Mouse (Mus musculus) hindlimb bud, embryonic 11.5 days (tissue): ENCODE data around the gene Fbxo6.

ENCODE experiments used
- DNase-seq: peaks from one replicate; pipeline ENCODE4 v3.0.0-alpha.2; 2012; ENCODE audit warnings: low read depth, low spot score; ENCODE audit errors: extremely low spot score

The Fbxo6 gene

DNA sequence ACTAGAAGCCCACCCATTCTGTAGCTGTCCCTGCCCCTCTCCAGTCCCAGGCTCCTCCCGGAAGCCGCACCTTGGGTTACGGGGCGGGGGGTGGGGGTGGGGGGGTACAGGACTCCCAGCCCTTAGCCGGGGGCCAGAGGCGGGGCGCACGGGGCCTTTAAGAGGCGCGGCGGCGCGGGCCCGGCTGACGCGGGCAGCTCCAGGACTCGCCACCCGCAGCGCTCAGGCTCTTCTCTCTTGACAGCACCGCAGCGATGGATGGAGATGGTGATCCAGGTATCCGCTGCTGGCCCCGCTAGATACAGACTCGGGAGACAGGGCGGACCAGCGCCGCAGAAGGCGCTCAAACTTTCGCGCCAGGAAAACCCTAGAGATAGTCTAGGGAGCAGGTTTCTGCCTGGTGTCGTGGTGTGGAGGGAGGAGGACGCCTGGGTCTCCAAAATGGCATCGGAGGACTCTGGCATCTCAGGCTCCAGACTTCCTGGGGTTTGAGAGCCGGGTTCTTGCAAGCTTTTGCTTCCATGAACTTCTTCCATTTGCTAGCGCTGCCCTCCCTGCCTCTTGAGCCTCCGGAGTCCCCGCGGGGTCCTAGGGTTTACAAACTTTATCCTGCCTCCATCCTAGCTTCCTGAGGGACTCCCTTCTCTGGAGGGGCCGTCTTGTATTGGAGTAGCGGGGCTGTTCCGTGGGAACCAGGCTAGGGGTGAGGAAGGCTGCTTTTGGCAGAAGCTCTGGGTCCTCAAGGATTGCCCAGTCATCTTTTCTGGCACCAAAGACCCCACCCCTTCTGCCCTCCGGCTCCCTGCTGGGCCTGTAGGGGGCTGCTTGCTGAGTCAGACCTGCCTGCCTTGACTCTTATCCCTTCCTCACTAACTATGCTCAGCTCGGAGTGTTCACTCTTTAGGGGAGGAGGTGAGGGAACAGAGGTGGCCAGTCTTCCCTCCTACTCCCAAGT is 8.8 kb upstream of the Fbxo6 start, which contains the start of the genes Fbxo44 and Fbxo2:
Gene Fbxo44, minus strand, starts transcription at position 47 of the 955 bp plus-strand sequence.
Gene Fbxo2, plus strand, starts transcription at position 186 of the 955 bp plus-strand sequence.
- DNase-seq: no peak

DNA sequence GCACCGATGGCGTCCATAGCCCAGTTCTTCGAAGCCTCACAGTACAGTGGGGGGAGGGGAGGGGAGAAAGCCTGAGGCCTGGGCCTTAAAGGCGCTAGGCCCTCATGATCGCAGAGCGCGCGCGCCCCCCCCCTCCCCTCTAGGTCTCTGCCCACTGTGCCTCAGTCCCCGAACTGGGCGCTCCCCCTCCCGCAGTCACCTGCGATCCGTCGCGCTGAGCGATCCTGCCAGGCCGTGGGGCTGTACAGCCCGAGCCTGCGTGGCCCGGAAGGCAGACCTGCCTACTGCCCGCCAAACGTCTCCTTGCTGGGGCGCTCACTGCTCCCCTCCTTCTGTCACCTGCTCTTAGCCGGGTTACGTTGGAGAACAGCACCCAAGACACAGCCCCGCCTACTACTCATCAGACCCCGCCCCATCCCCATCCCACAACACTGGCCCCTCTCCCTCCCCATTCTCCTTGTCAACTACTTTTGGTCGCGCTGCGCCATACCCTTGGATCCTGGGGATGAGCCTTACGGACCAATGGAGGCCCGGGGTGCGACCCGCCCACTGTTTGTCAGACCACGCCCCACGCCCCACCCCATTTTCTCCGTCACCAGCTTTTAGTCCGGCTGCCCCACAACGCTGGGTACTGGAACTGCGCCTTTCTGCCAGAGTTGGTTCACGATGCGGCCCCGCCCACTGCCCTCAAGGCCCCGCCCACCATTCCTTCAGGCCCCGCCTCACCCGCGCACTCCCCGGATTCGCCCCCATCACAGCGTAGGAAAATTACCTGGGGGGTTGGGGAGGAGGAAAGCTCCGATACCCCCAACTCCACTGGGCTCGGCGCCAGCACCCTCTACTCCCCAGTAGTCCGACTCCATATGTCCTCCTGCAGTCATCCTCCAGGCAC is 7.8 kb upstream of the Fbxo6 start:
- no peak for DNase-seq

DNA sequence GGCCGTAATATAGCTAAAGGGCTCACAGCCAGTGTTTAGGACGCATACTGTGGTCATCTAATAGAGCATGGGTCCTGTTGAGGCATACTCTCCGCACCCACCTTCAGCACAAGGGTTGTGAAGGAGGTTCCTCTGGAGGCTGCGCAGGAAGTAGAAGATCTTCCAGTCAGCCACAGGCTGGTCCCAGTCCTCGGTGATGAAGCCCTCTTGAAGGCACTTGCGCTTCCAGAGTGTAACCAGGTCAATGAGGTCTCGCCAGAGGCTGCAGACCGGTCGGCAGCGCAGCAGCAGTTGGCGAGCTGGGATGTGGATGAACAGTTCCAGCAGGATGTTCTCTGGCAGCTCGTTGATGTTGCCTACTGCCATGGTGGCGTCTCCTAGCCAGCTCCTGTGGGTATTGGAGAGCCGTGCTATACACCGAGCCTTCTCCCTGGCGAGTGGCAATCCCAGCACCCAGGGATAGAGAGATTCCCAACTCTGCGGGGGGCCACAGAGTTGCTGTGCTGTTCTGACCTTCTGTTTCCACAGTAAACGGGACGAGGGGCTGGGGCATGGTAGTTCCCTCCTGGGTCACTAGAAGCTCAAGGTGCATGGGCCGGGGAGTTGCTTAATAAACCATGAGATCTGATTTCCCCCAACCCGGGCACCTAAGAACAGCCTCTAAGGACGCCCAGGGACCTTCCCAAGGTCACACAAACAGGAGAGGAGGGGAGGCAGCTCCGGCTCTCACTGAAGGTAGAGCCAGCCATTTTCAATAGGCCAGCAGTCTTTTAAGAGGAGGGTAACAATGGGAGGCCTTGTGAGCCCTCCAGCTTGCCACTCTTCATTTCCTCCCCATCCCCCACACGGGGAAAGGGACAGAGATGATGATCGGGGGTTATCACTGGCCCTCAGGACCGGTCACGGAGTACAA is 6.8 kb upstream of the Fbxo6 start:
- DNase-seq: no peak

DNA sequence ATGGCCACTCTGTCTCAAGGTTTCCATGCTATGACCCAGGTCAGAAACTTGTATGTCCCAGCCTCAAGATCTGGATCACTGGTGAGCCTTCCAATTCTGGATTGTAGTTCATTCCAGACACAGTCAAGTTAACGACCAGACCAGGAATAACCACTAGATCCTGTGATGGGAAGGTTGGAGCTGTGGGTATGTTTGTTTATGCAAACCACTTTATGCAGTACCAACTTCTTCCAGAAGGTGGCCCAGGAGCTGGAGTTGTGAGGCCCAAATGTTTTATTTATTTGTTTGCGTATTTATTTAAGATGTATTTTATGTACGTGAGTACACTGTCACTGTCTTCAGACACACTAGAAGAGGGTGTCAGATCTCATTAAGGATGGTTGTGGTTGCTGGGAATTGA is 3.0 kb upstream of the Fbxo6 start:
- DNase-seq: no peak

DNA sequence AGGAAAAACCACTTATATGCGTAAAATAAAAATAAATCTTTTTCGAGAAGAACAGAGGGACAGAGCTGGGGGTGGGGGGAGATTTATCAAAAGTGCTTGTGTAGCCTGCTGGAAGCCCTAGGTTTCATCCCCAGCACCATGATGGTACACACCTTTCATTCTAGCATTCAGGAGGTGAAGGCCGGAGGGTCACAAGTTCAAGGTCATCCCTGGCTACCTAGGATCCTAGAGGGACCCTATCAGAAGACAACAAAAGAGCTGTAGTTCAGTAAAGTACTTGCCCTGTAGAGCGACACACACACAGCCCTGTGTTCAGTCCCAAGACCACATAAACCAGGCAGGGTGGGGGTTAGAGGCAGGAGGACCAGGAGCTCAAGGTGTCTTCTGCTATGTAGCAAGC is 2.1 kb upstream of the Fbxo6 start:
- no peak for DNase-seq

DNA sequence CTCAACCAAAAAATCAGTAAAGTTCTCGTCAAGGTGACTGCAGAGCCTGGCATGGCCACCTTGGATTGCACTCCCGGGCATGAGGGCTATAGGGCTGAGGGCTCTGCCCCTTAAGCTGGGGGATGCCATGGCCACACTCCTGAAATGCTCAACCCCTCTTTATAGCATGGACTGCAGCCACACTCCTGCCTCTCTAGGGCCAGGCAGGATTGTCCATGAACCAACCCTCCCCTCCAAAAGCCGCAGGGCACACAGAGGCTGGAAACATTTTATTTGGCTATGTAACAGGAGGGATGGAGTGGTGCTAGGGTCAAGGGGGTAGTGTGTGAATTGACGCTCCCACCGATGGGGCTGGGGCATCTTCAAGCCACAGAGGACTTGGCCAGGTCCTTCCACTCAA is 607 bp upstream of the Fbxo6 start:
- no peak for DNase-seq

DNA sequence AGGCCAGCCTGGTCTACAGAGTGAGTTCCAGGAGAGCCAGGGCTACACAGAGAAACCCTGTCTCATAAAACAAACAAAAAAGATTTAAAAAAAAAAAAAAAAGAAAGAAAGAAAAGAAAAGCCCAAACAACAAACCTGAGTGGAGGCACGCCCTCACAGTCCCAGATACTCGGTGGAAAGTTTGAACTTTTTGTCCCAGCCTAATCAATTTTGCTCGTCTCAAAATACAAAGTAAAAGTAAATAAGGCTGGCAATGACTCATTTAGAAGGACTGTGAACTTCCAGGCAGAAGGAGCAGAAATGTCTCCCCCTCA is 1.0 kb downstream of the Fbxo6 start:
- no peak for DNase-seq

DNA sequence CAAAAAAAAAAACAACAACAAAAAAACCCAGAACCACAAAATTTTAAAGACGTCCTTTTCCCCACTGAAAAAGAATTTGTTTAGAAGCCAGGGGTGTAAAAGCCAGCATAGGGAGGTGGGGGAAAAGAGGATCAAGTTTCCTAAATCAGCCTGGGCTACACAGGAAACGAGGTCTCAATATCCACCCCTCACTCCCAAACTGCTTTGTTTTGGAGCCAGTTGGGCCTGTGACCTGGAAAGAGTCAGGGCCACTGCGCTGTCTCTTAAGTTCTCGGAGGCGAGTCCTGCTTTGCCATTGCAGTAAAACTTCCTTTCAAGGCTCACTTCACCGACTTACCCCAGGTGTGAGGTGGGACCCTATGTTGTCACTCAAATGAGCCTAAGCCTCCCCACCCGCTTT is 1.7 kb downstream of the Fbxo6 start:
- DNase-seq: no peak

DNA sequence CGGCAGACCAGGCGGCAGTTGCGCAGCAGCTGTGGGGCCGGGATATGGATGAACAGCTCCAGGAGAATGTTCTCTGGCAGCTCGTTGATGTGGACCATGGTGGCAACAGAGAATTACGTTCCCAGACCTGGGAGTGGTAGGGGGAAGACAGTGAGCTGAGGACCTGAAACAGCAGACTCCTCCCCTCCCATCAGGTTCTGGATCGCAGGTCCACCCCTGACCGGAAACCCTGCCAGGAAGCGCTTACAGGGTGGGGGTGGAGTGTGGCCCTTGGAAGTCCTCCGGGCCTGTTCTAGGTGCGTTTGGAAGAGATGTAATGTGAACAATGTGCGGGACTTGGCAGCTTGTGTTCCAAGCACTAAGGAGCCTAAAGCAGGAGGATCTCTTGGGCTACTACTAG is 2.4 kb downstream of the Fbxo6 start:
- no peak for DNase-seq

DNA sequence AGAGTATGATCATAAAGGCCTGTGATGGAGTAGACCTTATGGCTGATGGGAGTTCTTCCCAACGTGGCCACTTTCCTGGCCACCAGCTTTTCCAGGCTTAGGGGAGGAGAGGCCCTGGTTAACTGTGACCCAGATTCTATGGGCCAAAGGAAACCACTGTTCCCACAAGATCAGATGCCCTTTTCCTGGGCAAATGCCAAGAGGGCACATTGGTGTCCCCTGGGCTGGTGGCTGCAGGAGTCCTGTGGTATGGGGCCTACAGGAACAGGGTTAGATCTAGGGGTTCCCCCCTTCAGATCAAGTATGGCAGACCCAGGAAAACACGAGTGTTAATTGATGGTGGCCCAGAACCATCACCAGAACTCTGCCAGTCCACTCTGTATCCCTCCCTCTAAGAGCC is 4.2 kb downstream of the Fbxo6 start:
- no peak for DNase-seq

DNA sequence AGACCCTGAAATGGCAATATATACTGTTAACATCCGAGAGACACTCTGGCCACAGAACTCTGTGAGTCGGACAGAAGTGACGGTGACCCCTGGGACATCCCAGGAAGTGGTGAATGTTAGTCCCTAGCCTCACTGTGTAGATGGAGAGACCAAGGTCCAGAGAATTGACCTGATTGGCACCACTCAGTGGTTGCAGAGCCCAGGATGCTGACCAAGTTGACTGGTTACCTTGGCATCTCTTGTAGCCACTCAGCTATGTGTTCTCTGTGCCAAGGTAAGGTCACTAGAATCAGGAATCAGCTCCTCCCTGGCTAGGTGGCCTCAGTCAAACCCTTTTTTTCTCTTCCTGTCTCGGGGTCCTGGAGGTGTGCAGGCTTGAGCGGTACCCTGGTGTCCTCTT is 8.2 kb downstream of the Fbxo6 start:
- DNase-seq: no peak

DNA sequence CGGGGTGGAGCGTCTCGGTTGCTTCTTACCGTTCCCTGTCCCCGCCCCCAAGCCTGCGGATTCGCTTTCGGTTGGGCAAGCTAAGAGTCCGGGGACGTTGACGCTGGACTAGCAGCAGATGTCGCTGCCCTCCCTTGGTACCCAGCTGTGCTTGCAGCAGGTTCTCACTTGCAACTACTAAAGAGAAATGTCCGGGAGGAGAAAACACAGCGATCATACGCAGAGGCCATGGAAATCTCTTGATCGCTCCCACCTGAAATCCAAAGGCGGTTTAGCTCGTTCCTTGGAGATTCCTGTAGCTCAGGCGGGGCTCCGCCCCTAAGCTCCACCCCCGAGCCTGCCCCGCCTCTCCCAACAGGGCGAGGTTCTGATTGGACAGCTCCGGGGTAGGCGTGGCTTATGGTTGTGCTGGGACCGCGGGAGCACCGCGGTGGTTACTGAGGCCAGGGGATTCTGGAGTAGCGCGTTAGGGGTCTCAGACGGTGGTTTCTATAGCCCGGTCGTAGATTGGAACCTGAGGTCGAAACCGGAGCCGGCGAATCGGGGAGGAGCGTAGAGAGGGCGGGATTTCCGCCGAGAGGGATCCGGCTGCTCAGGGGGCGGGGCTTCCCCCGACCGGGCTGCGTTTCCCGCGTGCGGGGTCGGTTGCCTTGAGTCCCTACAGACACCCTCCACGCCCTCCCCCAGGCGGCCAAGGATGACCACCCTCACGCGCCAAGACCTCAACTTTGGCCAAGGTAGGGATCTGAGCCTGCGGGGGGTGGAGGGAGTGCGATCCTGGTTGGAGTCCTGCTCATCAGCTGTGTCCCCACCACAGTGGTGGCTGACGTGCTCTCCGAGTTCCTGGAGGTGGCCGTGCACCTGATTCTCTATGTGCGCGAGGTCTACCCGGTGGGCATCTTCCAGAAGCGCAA is 11.6 kb downstream of the Fbxo6 start:
- peak; percentile 92 for DNase-seq

DNA sequence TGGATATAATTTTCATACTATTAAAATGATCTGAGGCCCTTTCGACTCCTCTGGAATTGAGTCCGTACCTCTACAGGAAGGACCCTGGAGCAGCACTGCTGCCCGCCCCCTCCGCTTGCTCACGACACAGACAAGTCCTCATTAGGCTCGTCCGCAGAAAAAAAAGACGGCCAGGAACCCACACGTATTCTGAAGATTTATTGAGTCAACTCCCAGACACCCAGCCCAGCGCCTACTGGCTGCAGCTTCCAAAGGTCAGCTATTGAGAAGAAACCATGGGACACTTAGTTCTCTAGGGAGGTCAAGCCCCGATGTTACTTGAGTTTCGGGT is 12.2 kb downstream of the Fbxo6 start:
- no peak for DNase-seq

DNA sequence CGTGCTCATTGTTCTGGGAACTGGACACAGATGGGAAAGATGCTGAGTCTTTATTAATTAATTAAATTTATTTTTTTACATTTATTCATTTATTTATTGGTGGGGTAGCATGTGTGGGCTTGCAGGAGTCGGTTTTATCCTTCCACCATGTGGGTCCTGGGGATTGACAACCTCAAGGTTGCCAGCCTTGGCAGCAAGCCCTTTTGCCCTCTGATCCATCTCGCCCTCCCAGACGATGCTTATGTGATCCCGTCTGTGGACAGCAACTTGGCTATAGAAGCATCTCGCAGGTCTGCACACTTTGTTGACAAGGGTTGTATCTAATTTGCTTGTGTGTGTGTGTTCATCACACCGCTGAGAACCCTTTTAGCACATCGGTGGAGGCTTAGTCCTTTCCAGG is 14.4 kb downstream of the Fbxo6 start:
- DNase-seq: no peak

DNA sequence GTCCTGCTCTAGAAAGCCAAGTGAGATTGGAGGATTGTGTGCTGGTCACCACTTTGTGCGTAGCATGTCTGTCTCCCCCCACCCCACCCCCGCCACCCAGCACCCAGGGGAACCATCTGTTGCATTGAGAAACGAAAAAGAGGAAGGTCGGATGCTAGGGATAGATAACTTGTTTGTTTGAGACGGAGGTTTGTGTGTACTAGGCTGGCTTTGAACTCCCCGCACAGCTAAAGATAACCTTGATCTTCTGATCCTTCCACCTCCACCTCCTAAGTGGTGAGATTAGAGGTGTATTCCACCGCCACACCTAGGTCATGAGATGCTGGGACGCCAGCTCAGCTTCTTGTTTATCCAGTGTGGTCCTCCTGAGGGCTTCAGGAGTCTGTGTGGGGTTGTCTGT is 17.0 kb downstream of the Fbxo6 start:
- no peak for DNase-seq

DNA sequence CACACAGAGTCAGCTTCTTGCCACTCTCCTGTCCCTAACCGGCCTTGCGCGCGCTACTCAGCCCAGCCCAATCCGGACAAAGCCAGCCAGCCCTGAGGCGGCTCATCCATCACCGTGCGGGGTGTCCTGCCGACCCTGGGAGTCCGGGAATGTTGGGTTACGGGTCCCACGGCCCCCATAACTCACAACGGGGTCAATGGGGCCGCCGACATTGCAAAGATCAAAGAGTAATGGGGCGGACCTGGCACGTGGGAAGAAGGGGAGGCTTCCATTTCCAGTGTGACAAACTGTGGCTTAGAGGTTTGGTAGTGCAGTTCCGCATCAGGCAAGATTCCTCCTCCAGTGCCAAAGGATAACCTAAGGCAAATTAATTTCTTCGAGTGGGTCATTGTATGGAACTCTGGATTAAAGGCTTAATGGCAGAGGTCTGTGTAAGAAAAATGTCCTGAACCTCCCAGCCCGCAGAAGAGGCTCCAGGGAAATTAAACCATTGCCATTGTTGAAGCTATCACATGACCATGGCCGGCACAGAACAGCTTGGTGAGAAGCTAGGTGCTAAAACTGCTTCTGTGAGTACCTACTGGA is 20.4 kb downstream of the Fbxo6 start:
- no peak for DNase-seq

DNA sequence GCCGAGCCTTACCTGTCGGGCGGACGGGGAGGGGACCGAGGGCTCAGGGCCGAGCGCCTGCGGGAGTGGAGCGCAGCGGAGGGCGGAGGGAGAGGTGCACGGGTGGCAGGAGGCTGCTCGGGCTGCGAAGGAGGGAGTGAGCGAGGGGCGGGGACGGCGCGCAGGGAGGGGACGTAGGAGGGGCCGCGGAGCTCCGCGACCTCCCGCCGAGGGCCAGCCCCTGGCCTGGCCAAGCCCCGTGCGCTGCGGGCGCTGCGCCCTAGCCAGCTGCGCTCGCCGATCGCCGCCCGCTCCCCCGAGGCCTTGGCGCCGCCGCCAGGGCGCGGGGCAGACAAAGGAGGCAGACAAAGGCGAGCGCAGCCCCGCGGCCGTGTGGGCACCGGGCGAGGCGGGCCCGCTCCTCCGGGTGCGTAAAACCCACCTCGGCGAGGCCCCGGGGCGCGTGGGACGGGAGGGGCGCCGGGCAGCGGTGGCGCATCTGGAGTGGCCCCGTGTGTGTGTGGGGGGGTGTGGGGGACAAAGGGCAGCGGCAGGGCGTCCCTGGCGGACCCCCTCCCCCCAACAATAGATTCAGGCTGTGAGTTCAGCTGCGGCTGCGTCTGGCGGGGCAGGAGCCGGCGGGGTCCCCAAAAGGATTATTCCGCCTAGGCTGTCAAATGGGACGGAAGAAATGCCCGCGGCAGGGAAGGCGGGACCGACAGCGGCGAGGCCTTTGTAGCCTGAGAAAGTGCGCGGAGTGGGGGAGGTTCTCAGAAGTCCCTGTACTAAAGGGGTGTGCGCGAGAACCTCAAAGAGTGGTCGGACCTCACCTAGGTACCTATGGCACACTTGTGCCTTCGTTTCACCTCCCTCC is 21.2 kb downstream of the Fbxo6 start, which contains the start of gene Draxin:
Gene Draxin, minus strand, starts transcription at position 138 of the 853 bp plus-strand sequence.
- DNase-seq: no peak

DNA sequence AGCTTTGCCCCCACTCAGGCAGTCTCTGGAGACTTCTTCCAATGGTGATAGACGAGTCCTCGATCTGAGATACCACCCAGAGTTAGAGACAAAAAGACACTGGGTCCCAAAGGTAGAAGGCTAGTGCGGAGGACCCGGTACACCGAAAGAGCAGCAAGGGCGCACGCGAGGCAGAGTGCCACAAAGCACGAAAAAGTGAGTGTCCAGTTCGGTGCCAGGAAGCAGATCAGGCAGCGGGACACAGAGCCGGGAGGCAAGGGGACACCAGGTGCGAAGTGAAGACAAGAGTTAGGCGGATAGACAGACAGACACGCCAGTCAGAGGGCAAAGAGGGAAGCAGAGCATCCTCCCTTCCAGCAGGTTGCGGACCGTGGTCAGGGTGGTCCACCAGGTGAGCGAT is 21.8 kb downstream of the Fbxo6 start, which contains the start of gene Mad2l2:
Gene Mad2l2, plus strand, starts transcription at position 252 of the 400 bp plus-strand sequence.
- no peak for DNase-seq
